In the genomic region with DNA sequence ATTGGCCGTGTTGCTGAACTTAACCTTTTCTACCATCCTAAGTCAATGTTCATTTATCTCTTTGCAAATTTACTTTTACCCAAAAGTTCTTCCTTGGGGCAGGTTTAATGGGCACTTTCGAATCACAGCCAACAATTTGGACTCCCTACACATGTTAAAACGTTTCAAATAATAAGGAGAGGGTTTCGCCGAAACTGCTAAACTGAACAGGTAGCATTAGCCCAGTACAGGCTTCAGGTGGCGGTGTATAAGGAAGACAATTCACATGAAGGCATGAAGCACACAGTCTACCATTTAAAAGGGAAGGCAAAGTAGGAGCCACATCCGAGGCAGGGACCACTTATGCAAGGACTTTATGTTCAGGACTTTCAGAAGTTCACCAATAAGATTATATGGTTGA, we compare ENCODE assay signal across 8 mouse cellular contexts. TPM values are rescaled to one million over a fixed set of nuclear protein-coding genes. Genes with fewer than 3 reads are reported as not detected.
DNase-seq lines count a peak whose midpoint lies in the region; ATAC-seq and TF ChIP-seq lines count a peak whose summit lies in the region.

No protein-coding gene starts in this region.

- no peak for TF ChIP-seq POLR2A in cerebellum, adult 2 months (IDR thresholded peaks at IDR 0.05; ENCODE audit: borderline replicate concordance, insufficient read depth, low read length)
- no peak for TF ChIP-seq POLR2A in thymus, adult 2 months (IDR thresholded peaks at IDR 0.05; ENCODE audit: control insufficient read depth, extremely low read depth, insufficient read depth, low read length, poor library complexity)
- no peak for TF ChIP-seq POLR2A in olfactory bulb, adult 2 months (IDR thresholded peaks at IDR 0.05; ENCODE audit: insufficient read depth, low read depth, low read length)

- WGBS in cerebellum, adult 2 months: 18% methylated on average over 7 of the region's 7 CpGs
- WGBS in thymus, adult 2 months: 8% methylated on average over 7 of the region's 7 CpGs
- 34% methylated on average over 7 of the region's 7 CpGs for WGBS in limb, embryonic 11.5 days
- 14% methylated on average over 7 of the region's 7 CpGs for WGBS in olfactory bulb, adult 2 months

- H3K4me2 ChIP-seq in limb, embryonic 11.5 days (ENCODE audit: low read depth, severe bottlenecking): peak overlapping the region; percentile 54

- H3K4me3 ChIP-seq in cerebellum, adult 2 months (replicated peaks; ENCODE audit: insufficient read depth, low read depth, low read length): peak overlapping the region; percentile 85
- no peak overlapping the region for H3K4me3 ChIP-seq in thymus, adult 2 months (ENCODE audit: control insufficient read depth, insufficient read depth, low read length)
- H3K4me3 ChIP-seq in limb, embryonic 11.5 days (ENCODE audit: low read depth, low read length): peak overlapping the region; percentile 89
- peak overlapping the region; percentile 95; the same call in 1 of the 2 replicates for H3K4me3 ChIP-seq in olfactory bulb, adult 2 months (ENCODE audit: insufficient read depth, low read depth, low read length)

- no peak for TF ChIP-seq CTCF in cerebellum, adult 2 months (IDR thresholded peaks at IDR 0.05; ENCODE audit: borderline replicate concordance, insufficient read depth, low read depth, low read length)
- TF ChIP-seq CTCF in thymus, adult 2 months (IDR thresholded peaks at IDR 0.05; ENCODE audit: borderline replicate concordance, control insufficient read depth, extremely low read depth, insufficient read depth, low read length, poor library complexity): no peak
- TF ChIP-seq CTCF in olfactory bulb, adult 2 months (IDR thresholded peaks at IDR 0.05; ENCODE audit: insufficient read depth, low read depth, low read length): no peak

- H3K27me3 ChIP-seq in cerebellum, adult 2 months (ENCODE audit: control insufficient read depth, insufficient read depth, low read length): no peaks in the 10 kb centered on the region
- no peaks in the 10 kb centered on the region for H3K27me3 ChIP-seq in thymus, adult 2 months (ENCODE audit: control insufficient read depth, insufficient read depth, low read length)
- no peaks in the 10 kb centered on the region for H3K27me3 ChIP-seq in limb, embryonic 11.5 days (ENCODE audit: control insufficient read depth, insufficient read depth, low read length)

- ATAC-seq in limb, embryonic 11.5 days (ENCODE audit: insufficient number of reproducible peaks, low FRiP score, low TSS enrichment, low read depth): no peak

- H3K9ac ChIP-seq in limb, embryonic 11.5 days (ENCODE audit: low read length): peak overlapping the region; percentile 86

- no peaks in the 10 kb centered on the region for H3K9me3 ChIP-seq in limb, embryonic 11.5 days (ENCODE audit: control insufficient read depth, low read length)

- H3K36me3 ChIP-seq in thymus, adult 2 months (ENCODE audit: control insufficient read depth, insufficient read depth, low read length): peaks cover 5% of the 10 kb centered on the region; the same call in 1 of the 2 replicates
- 0 out of 2 replicates have a peak, but pooled peaks cover 3% of the 10 kb centered on the region for H3K36me3 ChIP-seq in limb, embryonic 11.5 days (ENCODE audit: control insufficient read depth, insufficient read depth, low read length)

- DNase-seq in cerebellum, adult 2 months: no peak
- DNase-seq in cerebellum, postnatal 4 days (ENCODE audit: low spot score in 2 of 2): no peak
- peak; percentile 5 for DNase-seq in thymus, adult 2 months
- DNase-seq in thymus, adult 18-20 months: no peak
- peak; percentile 25 for DNase-seq in limb, embryonic 11.5 days (ENCODE audit: low spot score)
- no peak for DNase-seq in adrenal gland, adult 8-10 months
- DNase-seq in Muller cell, postnatal 12 days (ENCODE audit: inconsistent ontology term): no peak

- H3K4me1 ChIP-seq in cerebellum, adult 2 months (ENCODE audit: control insufficient read depth, insufficient read depth, low read length): no peaks in the 10 kb centered on the region
- peaks cover 3% of the 10 kb centered on the region for H3K4me1 ChIP-seq in thymus, adult 2 months (replicated peaks; ENCODE audit: control insufficient read depth, insufficient read depth, low read length)
- H3K4me1 ChIP-seq in limb, embryonic 11.5 days (ENCODE audit: control insufficient read depth, insufficient read depth, low read length): peaks cover 6% of the 10 kb centered on the region; the same call in 1 of the 2 replicates
- no peaks in the 10 kb centered on the region; the same call in 1 of the 2 replicates for H3K4me1 ChIP-seq in olfactory bulb, adult 2 months (ENCODE audit: control insufficient read depth, insufficient read depth, low read length)

- no peak overlapping the region for H3K27ac ChIP-seq in cerebellum, adult 2 months (ENCODE audit: insufficient read depth, low read length)
- no peak overlapping the region for H3K27ac ChIP-seq in thymus, adult 2 months (ENCODE audit: control insufficient read depth, insufficient read depth, low read length)
- no peak overlapping the region for H3K27ac ChIP-seq in limb, embryonic 11.5 days (replicated peaks; ENCODE audit: low read depth, low read length)
- no peak overlapping the region for H3K27ac ChIP-seq in olfactory bulb, adult 2 months (ENCODE audit: insufficient read depth, low read depth, low read length)

RNA-seq across cellular contexts. Expression of a gene that starts 0.6 kb away (rescaled TPM):
- polyA plus RNA-seq in cerebellum, adult 2 months (2012; rRNA removed): 37.9 and 42.7 TPM in 2 replicates
- polyA plus RNA-seq in thymus, adult 2 months (2012; rRNA removed): 9.3 and 9.6 TPM in 2 replicates
- 97.0 and 98.6 TPM in 2 replicates for polyA plus RNA-seq in limb, embryonic 11.5 days (2014; fragmentation: Nextera tagmentation; extraction: Ambion mirVana)
- 95.1 TPM in 1 of 2 replicates, not detected in the other for polyA plus RNA-seq in olfactory bulb, adult 2 months (2012; ENCODE audit: insufficient read depth, insufficient read length, low replicate concordance, missing spikeins)
- 10 to 100 TPM; 29.6 to 63.4 (median 43.8) TPM for total RNA-seq in adrenal gland, adult 8-10 months (2022)

RNA-seq across cellular contexts. Expression of a gene that starts 0.9 kb away (rescaled TPM):
- polyA plus RNA-seq in cerebellum, adult 2 months (2012; rRNA removed): 1,343 and 1,373 TPM in 2 replicates
- 417 and 560 TPM in 2 replicates for polyA plus RNA-seq in thymus, adult 2 months (2012; rRNA removed)
- 866 and 885 TPM in 2 replicates for polyA plus RNA-seq in limb, embryonic 11.5 days (2014; fragmentation: Nextera tagmentation; extraction: Ambion mirVana)
- polyA plus RNA-seq in olfactory bulb, adult 2 months (2012; ENCODE audit: insufficient read depth, insufficient read length, low replicate concordance, missing spikeins): not detected in 2 replicates
- 100 to 1,000 TPM; 489 to 831 (median 690) TPM for total RNA-seq in adrenal gland, adult 8-10 months (2022)

Comparison
In these comparisons a context has a peak if more than half of its experiments do, and no peak if none do; other contexts are left out.
1. DNase-seq: peak in thymus, adult 2 months (single experiment) and limb, embryonic 11.5 days (single experiment); none in cerebellum, adult 2 months (0 of 2), cerebellum, postnatal 4 days (0 of 2), thymus, adult 18-20 months (0 of 2), adrenal gland, adult 8-10 months (single experiment) and Muller cell, postnatal 12 days (single experiment).
2. RNA of a gene that starts 0.9 kb away (polyA plus RNA-seq): 1,343 to 1,373 TPM in cerebellum, adult 2 months, 866 to 885 TPM in limb, embryonic 11.5 days and 417 to 560 TPM in thymus, adult 2 months; not detected in olfactory bulb, adult 2 months; every median in the first group is over 100 times any median in the second.